ENCODE assay signal across 14 mouse cellular contexts in genomic region chr3:65449176-65449575, GRCm38 (mm10).
"Had no signal": no experiment of that assay in that cellular context is flagged by ENCODE, and none has a peak within 500 bp of the region (broad histone marks: within the 10 kb centered on the region; RNA-seq: fewer than 3 reads in every experiment).

No protein-coding gene starts in this region.

- ATAC-seq: liver, postnatal 0 days; lung, postnatal 0 days; midbrain, embryonic 13.5 days; midbrain, embryonic 15.5 days had no signal

- DNase-seq: liver, postnatal 0 days; lung, adult 2 months; lung, postnatal 14 days; lung, postnatal 36 days; retina, postnatal 1 day; right cerebral cortex, adult 18-20 months; right cerebral cortex, postnatal 25 days; right cerebral cortex, postnatal 4 days; thymus, adult 18-20 months; thymus, postnatal 14 days; thymus, postnatal 36 days had no signal
